Mouse (Mus musculus): ENCODE results near the gene Snrpa.

Gene Snrpa

GRCm38 (mm10) chr7:27198355-27198754 lies 2.3 kb upstream of the Snrpa start:
- DNase-seq, result no peak

- no peak for DNase-seq
Observed at GRCm38 (mm10) chr7:27197634-27198033, 1.6 kb upstream of the Snrpa start.

GRCm38 (mm10) chr7:27197136-27197535 lies 1.1 kb upstream of the Snrpa start:
- DNase-seq, result peak; percentile 69

- no peak for DNase-seq
Observed at GRCm38 (mm10) chr7:27193731-27194130, 2.3 kb downstream of the Snrpa start.

GRCm38 (mm10) chr7:27192434-27192833 lies 3.6 kb downstream of the Snrpa start:
- no peak for DNase-seq

- DNase-seq, result no peak
Observed at GRCm38 (mm10) chr7:27189271-27189931, 6.7 kb downstream of the Snrpa start.

- no peak for DNase-seq
Observed at GRCm38 (mm10) chr7:27185986-27186385, 10.1 kb downstream of the Snrpa start.

GRCm38 (mm10) chr7:27184964-27185363 lies 11.1 kb downstream of the Snrpa start:
- DNase-seq, result no peak

- DNase-seq, result no peak
Observed at GRCm38 (mm10) chr7:27182498-27182897, 13.6 kb downstream of the Snrpa start.

- DNase-seq, result peak; percentile 40
Observed at GRCm38 (mm10) chr7:27180837-27181695, 15.0 kb downstream of the Snrpa start, which contains the start of the genes Gm21983 and Mia. TSS of gene Gm21983 (minus strand) at chr7:27181086. TSS of gene Mia (minus strand) at chr7:27181157.

GRCm38 (mm10) chr7:27180036-27180435 lies 16.0 kb downstream of the Snrpa start:
- peak; percentile 62 for DNase-seq

- DNase-seq, result no peak
Observed at GRCm38 (mm10) chr7:27179217-27179918, 16.7 kb downstream of the Snrpa start.

GRCm38 (mm10) chr7:27178324-27179216 lies 17.5 kb downstream of the Snrpa start, which contains the start of gene Rab4b:
TSS of gene Rab4b (minus strand) at chr7:27178896.
- peak; percentile 100 for DNase-seq

GRCm38 (mm10) chr7:27177942-27178323 lies 18.1 kb downstream of the Snrpa start:
- DNase-seq, result no peak

- DNase-seq, result no peak
Observed at GRCm38 (mm10) chr7:27174896-27175295, 21.2 kb downstream of the Snrpa start.

GRCm38 (mm10) chr7:27174496-27174895 lies 21.6 kb downstream of the Snrpa start:
- DNase-seq, result peak; percentile 50

- DNase-seq, result peak; percentile 23
Observed at GRCm38 (mm10) chr7:27170981-27171380, 25.1 kb downstream of the Snrpa start.

GRCm38 (mm10) chr7:27168371-27168770 lies 27.7 kb downstream of the Snrpa start:
- peak; percentile 52 for DNase-seq

- peak; percentile 56 for DNase-seq
Observed at GRCm38 (mm10) chr7:27167475-27168094, 28.5 kb downstream of the Snrpa start.

- DNase-seq, result peak; percentile 95
Observed at GRCm38 (mm10) chr7:27166614-27167474, 29.2 kb downstream of the Snrpa start, which contains the start of gene Egln2. TSS of gene Egln2 (minus strand) at chr7:27166802.

GRCm38 (mm10) chr7:27166229-27166613 lies 29.9 kb downstream of the Snrpa start:
- DNase-seq, result peak; percentile 88
